Mouse (Mus musculus): ENCODE measurements around the gene Fkbp8. TPM values are rescaled to one million over a fixed set of nuclear protein-coding genes. Genes with fewer than 3 reads are reported as not detected.

Fkbp8 gene
- polyA plus RNA-seq, 1 experiment, result 256 TPM

DNA sequence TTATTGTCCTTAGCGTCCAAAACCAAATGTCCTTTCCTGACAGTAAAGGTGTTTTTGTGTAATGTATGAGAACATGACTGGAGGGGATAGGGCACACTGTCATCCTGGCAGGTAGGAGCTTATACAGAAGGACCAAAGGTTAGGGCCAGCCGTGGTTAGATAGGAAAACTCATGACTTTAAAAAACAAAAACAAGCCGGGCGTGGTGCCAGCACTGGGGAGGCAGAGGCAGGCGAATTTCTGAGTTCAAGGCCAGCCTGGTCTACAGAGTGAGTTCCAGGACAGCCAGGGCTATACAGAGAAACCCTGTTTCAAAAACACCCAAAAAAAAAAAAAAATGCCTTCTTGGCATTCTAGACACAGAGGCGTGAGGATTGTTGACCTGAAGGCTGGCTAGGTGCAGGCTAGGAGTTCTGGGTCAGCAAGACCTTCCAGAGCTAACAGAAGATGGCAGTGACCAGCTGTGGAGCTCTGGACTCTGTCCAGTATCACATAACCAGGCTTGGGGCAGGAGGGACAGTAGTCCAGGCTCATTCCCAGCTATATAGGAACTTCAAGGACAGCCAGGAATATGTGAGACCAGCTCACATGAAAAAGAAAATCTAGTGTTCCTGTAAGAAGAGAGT lies 36.4 kb downstream of the Fkbp8 start:
- H3K79me2 ChIP-seq (ENCODE audit: control insufficient read depth, insufficient read depth), result peaks cover 90% of the 10 kb centered on the region
- no peaks in the 10 kb centered on the region for H3K27me3 ChIP-seq (ENCODE audit: control insufficient read depth, insufficient read depth, insufficient read length)
- no peaks in the 10 kb centered on the region for H3K36me3 ChIP-seq (ENCODE audit: control insufficient read depth, insufficient read depth)
- no peak overlapping the region for H3ac ChIP-seq (ENCODE audit: control insufficient read depth, insufficient read length, low read depth)
- peaks cover 30% of the 10 kb centered on the region for H3K79me3 ChIP-seq (ENCODE audit: low read depth)
- TF ChIP-seq MYOD1 (IDR thresholded peaks at IDR 0.05; ENCODE audit: control insufficient read depth, insufficient read length, low read depth), result no peak
- TF ChIP-seq MAX (IDR thresholded peaks at IDR 0.05), result no peak
- TF ChIP-seq FOSL1 (IDR thresholded peaks at IDR 0.05; ENCODE audit: insufficient read depth, low read length, poor library complexity, severe bottlenecking), result no peak
- no peak for TF ChIP-seq CEBPB (IDR thresholded peaks at IDR 0.05; ENCODE audit: low read depth)
- no peak for TF ChIP-seq MYOG (IDR thresholded peaks at IDR 0.05; ENCODE audit: control insufficient read depth, extremely low read depth, insufficient read length)
- no peak for TF ChIP-seq CTCF (IDR thresholded peaks at IDR 0.05; ENCODE audit: control insufficient read depth, insufficient read depth, insufficient read length)
- no peak overlapping the region for H3K4me3 ChIP-seq (ENCODE audit: insufficient read depth, poor library complexity, severe bottlenecking)

DNA sequence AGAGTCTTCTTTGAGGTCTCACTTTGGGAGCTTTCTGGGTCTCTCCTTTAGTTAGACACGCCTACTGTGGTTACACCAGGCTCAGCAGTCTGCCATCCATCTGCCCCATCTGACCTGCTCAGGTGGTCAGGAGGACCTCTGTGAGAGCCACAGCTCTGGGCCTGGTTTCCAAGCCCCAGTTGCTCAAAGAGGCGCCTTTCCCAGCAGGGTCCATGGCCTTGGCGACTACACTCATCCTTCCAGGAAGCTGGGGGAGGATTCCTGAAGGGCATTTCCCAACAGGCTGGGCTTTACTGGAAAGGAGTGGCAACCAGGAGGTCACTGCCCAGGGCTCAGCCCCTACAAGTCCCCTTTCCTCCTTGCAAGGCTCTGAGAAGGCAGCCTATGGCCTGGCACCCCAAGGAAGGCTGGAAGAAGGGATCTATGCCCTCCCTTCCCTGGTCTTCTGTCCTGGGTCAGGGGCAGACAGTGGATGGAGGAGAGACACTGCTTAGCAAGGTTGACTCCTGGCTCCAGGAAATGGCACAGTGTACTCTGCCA lies 37.2 kb downstream of the Fkbp8 start:
- Histone ChIP-seq H3K27me3 (ENCODE audit: control insufficient read depth, insufficient read depth, insufficient read length) (no peaks in the 10 kb centered on the region), H3K79me3 (ENCODE audit: low read depth) (peaks cover 33% of the 10 kb centered on the region), H3K79me2 (ENCODE audit: control insufficient read depth, insufficient read depth) (peaks cover 90% of the 10 kb centered on the region), H3K36me3 (ENCODE audit: control insufficient read depth, insufficient read depth) (no peaks in the 10 kb centered on the region), H3ac (ENCODE audit: control insufficient read depth, insufficient read length, low read depth) (no peak overlapping the region), H3K4me3 (ENCODE audit: insufficient read depth, poor library complexity, severe bottlenecking) (no peak overlapping the region)
- TF ChIP-seq MYOG (IDR thresholded peaks at IDR 0.05; ENCODE audit: control insufficient read depth, extremely low read depth, insufficient read length) (no peak), CTCF (IDR thresholded peaks at IDR 0.05; ENCODE audit: control insufficient read depth, insufficient read depth, insufficient read length) (no peak), MAX (IDR thresholded peaks at IDR 0.05) (no peak), CEBPB (IDR thresholded peaks at IDR 0.05; ENCODE audit: low read depth) (no peak), USF1 (IDR thresholded peaks at IDR 0.05; ENCODE audit: low read depth) (no peak), MYOD1 (IDR thresholded peaks at IDR 0.05; ENCODE audit: control insufficient read depth, insufficient read length, low read depth) (no peak), FOSL1 (IDR thresholded peaks at IDR 0.05; ENCODE audit: insufficient read depth, low read length, poor library complexity, severe bottlenecking) (no peak)

DNA sequence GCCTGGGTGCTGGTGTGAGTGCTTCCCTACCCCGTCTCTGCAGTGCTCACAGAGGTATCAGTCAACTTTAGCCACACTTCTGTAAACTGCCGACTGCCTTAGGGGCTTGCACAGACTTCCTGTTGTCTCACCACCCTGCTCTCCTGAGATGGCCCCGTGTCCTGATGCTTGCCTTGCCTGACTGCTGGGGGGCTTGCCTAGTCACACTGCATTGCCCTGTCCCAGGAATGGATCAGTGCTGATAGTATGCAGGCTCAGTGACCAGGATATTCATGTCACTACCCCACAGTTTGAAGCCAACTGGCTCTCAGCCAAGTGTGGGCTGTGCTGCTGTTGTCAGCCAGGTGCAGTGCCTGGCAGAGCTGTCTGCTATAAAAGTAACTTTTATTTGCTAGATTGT lies 38.0 kb downstream of the Fkbp8 start:
- Histone ChIP-seq H3K36me3 (ENCODE audit: control insufficient read depth, insufficient read depth) (no peaks in the 10 kb centered on the region), H3ac (ENCODE audit: control insufficient read depth, insufficient read length, low read depth) (no peak overlapping the region), H3K79me2 (ENCODE audit: control insufficient read depth, insufficient read depth) (peaks cover 90% of the 10 kb centered on the region), H3K4me3 (ENCODE audit: insufficient read depth, poor library complexity, severe bottlenecking) (no peak overlapping the region), H3K79me3 (ENCODE audit: low read depth) (peaks cover 33% of the 10 kb centered on the region), H3K27me3 (ENCODE audit: control insufficient read depth, insufficient read depth, insufficient read length) (no peaks in the 10 kb centered on the region)
- TF ChIP-seq MAX (IDR thresholded peaks at IDR 0.05) (no peak), FOSL1 (IDR thresholded peaks at IDR 0.05; ENCODE audit: insufficient read depth, low read length, poor library complexity, severe bottlenecking) (no peak), MYOG (IDR thresholded peaks at IDR 0.05; ENCODE audit: control insufficient read depth, extremely low read depth, insufficient read length) (no peak), CTCF (IDR thresholded peaks at IDR 0.05; ENCODE audit: control insufficient read depth, insufficient read depth, insufficient read length) (no peak), MYOD1 (IDR thresholded peaks at IDR 0.05; ENCODE audit: control insufficient read depth, insufficient read length, low read depth) (no peak), USF1 (IDR thresholded peaks at IDR 0.05; ENCODE audit: low read depth) (no peak), CEBPB (IDR thresholded peaks at IDR 0.05; ENCODE audit: low read depth) (no peak)

DNA sequence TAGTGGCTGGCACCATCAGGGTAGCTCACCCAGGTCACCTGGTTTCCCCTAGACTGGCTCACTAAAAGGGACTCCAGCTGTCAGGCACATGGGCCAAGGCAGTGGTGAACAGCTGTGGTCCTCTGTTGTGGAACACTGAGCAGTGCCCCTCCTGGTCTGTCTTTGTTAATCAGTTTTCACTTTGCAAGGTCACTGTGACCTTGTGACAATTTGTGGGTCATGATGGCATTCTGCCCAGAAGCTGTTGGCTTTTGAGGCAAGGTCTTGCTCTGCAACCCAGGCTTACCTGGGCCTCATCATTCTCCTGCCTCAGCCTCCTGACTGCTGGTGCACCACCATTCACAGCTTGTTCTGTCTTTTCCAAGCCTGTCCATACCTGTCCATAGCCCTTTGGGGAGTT lies 42.8 kb downstream of the Fkbp8 start:
- H3K36me3 ChIP-seq (ENCODE audit: control insufficient read depth, insufficient read depth), result peaks cover 6% of the 10 kb centered on the region
- H3K27me3 ChIP-seq (ENCODE audit: control insufficient read depth, insufficient read depth, insufficient read length), result no peaks in the 10 kb centered on the region
- no peak overlapping the region for H3ac ChIP-seq (ENCODE audit: control insufficient read depth, insufficient read length, low read depth)
- peaks cover 67% of the 10 kb centered on the region for H3K79me2 ChIP-seq (ENCODE audit: control insufficient read depth, insufficient read depth)
- H3K4me3 ChIP-seq (ENCODE audit: insufficient read depth, poor library complexity, severe bottlenecking), result no peak overlapping the region
- H3K79me3 ChIP-seq (ENCODE audit: low read depth), result peaks cover 20% of the 10 kb centered on the region
- TF ChIP-seq FOSL1 (IDR thresholded peaks at IDR 0.05; ENCODE audit: insufficient read depth, low read length, poor library complexity, severe bottlenecking) (no peak), MYOD1 (IDR thresholded peaks at IDR 0.05; ENCODE audit: control insufficient read depth, insufficient read length, low read depth) (no peak), MYOG (IDR thresholded peaks at IDR 0.05; ENCODE audit: control insufficient read depth, extremely low read depth, insufficient read length) (no peak), CEBPB (IDR thresholded peaks at IDR 0.05; ENCODE audit: low read depth) (no peak), CTCF (IDR thresholded peaks at IDR 0.05; ENCODE audit: control insufficient read depth, insufficient read depth, insufficient read length) (no peak), USF1 (IDR thresholded peaks at IDR 0.05; ENCODE audit: low read depth) (no peak), MAX (IDR thresholded peaks at IDR 0.05) (no peak)

DNA sequence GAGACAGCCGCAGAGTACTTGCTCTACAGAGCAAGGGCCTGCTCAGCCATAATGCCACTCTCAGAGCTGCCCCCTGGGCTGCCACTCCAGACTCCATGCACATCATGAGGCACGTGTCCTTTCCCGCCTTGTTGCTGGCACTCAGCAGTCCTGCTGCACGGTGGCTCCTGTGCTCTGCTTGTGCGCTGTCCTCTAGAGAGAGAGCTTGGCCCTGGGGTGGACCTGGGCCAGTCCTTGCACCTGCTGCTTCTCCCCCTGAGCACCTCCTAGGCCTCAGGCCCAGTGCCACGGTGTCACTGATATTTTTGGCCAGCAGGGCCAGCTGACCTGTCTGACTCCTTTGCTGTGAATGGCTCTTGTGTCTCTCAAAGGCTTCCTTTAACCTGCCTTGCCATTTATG lies 43.5 kb downstream of the Fkbp8 start:
- TF ChIP-seq MYOG (IDR thresholded peaks at IDR 0.05; ENCODE audit: control insufficient read depth, extremely low read depth, insufficient read length), result no peak
- TF ChIP-seq CTCF (IDR thresholded peaks at IDR 0.05; ENCODE audit: control insufficient read depth, insufficient read depth, insufficient read length), result no peak
- no peak for TF ChIP-seq USF1 (IDR thresholded peaks at IDR 0.05; ENCODE audit: low read depth)
- TF ChIP-seq CEBPB (IDR thresholded peaks at IDR 0.05; ENCODE audit: low read depth), result no peak
- no peak for TF ChIP-seq MAX (IDR thresholded peaks at IDR 0.05)
- TF ChIP-seq FOSL1 (IDR thresholded peaks at IDR 0.05; ENCODE audit: insufficient read depth, low read length, poor library complexity, severe bottlenecking), result no peak
- TF ChIP-seq MYOD1 (IDR thresholded peaks at IDR 0.05; ENCODE audit: control insufficient read depth, insufficient read length, low read depth), result no peak

More for the DNA sequence above, 43.5 kb downstream of the Fkbp8 start:
- Histone ChIP-seq H3K79me2 (ENCODE audit: control insufficient read depth, insufficient read depth) (peaks cover 61% of the 10 kb centered on the region), H3K36me3 (ENCODE audit: control insufficient read depth, insufficient read depth) (peaks cover 6% of the 10 kb centered on the region), H3ac (ENCODE audit: control insufficient read depth, insufficient read length, low read depth) (no peak overlapping the region), H3K27me3 (ENCODE audit: control insufficient read depth, insufficient read depth, insufficient read length) (no peaks in the 10 kb centered on the region), H3K79me3 (ENCODE audit: low read depth) (peaks cover 18% of the 10 kb centered on the region), H3K4me3 (ENCODE audit: insufficient read depth, poor library complexity, severe bottlenecking) (no peak overlapping the region)
